Mouse (Mus musculus): Measurements from ENCODE around the gene Fbxl7.

DNA sequence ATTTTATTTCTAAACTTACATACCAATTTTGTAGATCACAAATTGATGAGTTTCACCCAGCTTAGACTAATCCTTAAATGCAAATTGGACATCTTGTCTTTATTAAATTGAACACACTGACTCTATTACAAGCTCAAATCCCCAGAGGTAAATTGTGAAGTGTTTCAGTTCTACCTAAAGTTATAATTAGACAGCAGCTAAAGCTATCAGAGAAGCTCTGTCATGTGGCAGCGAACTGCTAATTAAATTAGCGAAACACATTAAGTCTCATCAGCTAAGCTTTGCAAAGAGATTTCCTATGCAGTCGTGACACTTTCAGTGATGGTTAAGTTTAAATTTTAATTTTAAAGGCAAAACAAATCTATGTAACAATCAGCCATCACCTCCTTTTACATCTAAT lies 114.8 kb downstream of the Fbxl7 start:
- TF ChIP-seq CTCF (IDR thresholded peaks at IDR 0.05; ENCODE audit: low read depth, low read length) (no peak), POLR2A (IDR thresholded peaks at IDR 0.05; ENCODE audit: borderline replicate concordance, low read depth, low read length) (no peak)

All from bone marrow macrophage, adult 2 months (primary cell).